Mouse (Mus musculus) cortical plate, adult 2 months (tissue): Measurements from ENCODE around the gene Gm20594. TPM values are rescaled to one million over a fixed set of nuclear protein-coding genes. Genes with fewer than 3 reads are reported as not detected.

Experiments used
- H3K27ac ChIP-seq: fragments of 200-500 bp; 2 replicates; pipeline ENCODE4 v1.5.1; 2012; ENCODE audit warnings: low read length, control low read depth, inconsistent platforms; ENCODE audit not compliant: insufficient read depth
- H3K4me1 ChIP-seq: fragments of 200-500 bp; 2 replicates; pipeline ENCODE4 v1.6.1; 2011; ENCODE audit warnings: low read length; ENCODE audit not compliant: control insufficient read depth, insufficient read depth
- H3K4me3 ChIP-seq: fragments of 200-500 bp; 2 replicates; pipeline ENCODE4 v1.5.1; 2011; ENCODE audit warnings: mild to moderate bottlenecking, low read length, control low read depth; ENCODE audit not compliant: insufficient read depth
- CTCF ChIP-seq: fragments of 200-500 bp; IDR thresholded peaks from 2 replicates; pipeline ENCODE4 v1.5.1; 2011; ENCODE audit warnings: mild to moderate bottlenecking, control low read depth, low read length; ENCODE audit not compliant: insufficient read depth; ENCODE audit errors: extremely low read depth
- POLR2A ChIP-seq: fragments of 200-500 bp; IDR thresholded peaks from 2 replicates; pipeline ENCODE4 v1.6.1; 2011; ENCODE audit warnings: mild to moderate bottlenecking, low read length, control low read depth; ENCODE audit not compliant: insufficient read depth; ENCODE audit errors: extremely low read depth
- polyA plus RNA-seq: library from polyadenylated mRNA; depleted of rRNA; stranded (reverse); fragments of >200 nt; gene quantifications from 2 replicates; pipeline ENCODE4 v1.2.3, GENCODE M21; 2012; rRNA removed

The Gm20594 gene
- polyA plus RNA-seq: not detected in 2 replicates

DNA sequence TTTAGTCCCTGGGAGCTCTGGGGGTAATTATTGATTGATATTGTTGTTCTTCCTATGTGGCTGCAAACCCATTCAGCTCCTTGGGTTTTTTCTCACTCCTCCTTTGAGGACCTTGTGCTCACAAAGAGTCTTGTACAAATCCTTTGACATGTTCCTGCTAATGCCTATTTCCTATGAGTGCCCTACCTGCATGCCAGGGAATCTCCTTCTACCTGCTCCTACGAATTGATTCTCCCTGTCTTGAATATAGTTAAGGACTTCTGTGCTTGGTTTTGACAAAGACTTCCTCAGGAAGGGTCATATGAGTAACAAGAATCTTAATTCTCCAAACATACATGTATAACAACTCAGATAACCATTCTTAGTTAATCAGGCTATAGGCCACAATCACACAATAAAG is at the start of gene Gm20594:
Gene Gm20594 (plus strand): TSS at position 301 of the 400 bp plus-strand sequence.
- no peak within 1 kb of the TSS for H3K27ac ChIP-seq
- no peaks in the 10 kb centered on the region for H3K4me1 ChIP-seq
- TF ChIP-seq CTCF: no peak
- TF ChIP-seq POLR2A: no peak
- H3K4me3 ChIP-seq: no peak within 1 kb of the TSS

GRCm38 (mm10) chr6:79818114-79818513 is 398 bp downstream of the Gm20594 start:
- Histone ChIP-seq H3K27ac (no peak overlapping the region), H3K4me1 (no peaks in the 10 kb centered on the region), H3K4me3 (no peak overlapping the region)
- TF ChIP-seq POLR2A (no peak), CTCF (no peak)

GRCm38 (mm10) chr6:79833845-79834244 is 16.1 kb downstream of the Gm20594 start:
- no peak overlapping the region for H3K27ac ChIP-seq
- no peak overlapping the region for H3K4me3 ChIP-seq
- TF ChIP-seq POLR2A (no peak), CTCF (no peak)
- H3K4me1 ChIP-seq: no peaks in the 10 kb centered on the region; the same call in 1 of the 2 replicates

DNA sequence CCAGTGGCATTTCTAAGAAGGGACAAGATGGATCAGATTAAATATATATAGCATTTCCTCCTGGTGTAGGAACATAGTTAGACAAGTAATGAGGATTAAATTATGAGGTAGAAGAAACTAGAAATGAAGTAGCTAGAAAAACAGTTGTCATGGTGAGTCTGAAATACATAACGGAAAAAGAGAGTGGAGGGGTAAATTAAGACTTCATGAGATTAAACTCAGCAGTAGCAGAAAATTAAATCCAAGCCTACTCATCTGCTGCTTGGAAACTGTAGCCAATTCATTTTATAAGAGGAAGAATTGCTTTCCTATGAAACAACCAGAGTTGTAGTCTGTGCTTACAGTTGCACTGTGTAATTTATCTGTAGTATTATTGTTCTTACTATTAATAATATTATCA is 29.1 kb downstream of the Gm20594 start:
- no peak overlapping the region for H3K27ac ChIP-seq
- no peaks in the 10 kb centered on the region for H3K4me1 ChIP-seq
- no peak for TF ChIP-seq CTCF
- no peak for TF ChIP-seq POLR2A
- no peak overlapping the region for H3K4me3 ChIP-seq

Other genes with a start within 250 kb of the Gm20594 start
- gene Lrrtm4, start 201.0 kb downstream of the Gm20594 start, polyA plus RNA-seq: 30.5 and 32.3 TPM in 2 replicates